Mouse (Mus musculus) kidney, postnatal 0 days (tissue): ENCODE measurements around the gene Cntnap2. TPM values are rescaled to one million over a fixed set of nuclear protein-coding genes. Genes with fewer than 3 reads are reported as not detected.

Experiments
- ATAC-seq: fragments of 200-750 bp; cut with Nextera tagmentation; replicated peaks from 2 replicates; pipeline ENCODE4 v1.8.0; 2017; ENCODE audit warnings: low read depth, moderate number of reproducible peaks, moderate TSS enrichment, moderate library complexity; ENCODE audit not compliant: low FRiP score
- DNase-seq: peaks from one replicate; pipeline ENCODE4 v3.0.0-alpha.2; 2016; ENCODE audit warnings: low spot score
- H3K27ac ChIP-seq: fragments of 300-500 bp; sonication (generic); 2 replicates; pipeline ENCODE4 v1.5.1; 2014; ENCODE audit warnings: mild to moderate bottlenecking
- H3K27me3 ChIP-seq: fragments of 300-500 bp; sonication (generic); 2 replicates; pipeline ENCODE4 v1.6.1; 2014; ENCODE audit warnings: low read length, mixed read lengths; ENCODE audit not compliant: insufficient read depth
- H3K36me3 ChIP-seq: fragments of 300-500 bp; sonication (generic); 2 replicates; pipeline ENCODE4 v1.6.1; 2014; ENCODE audit warnings: low read length, mixed read lengths; ENCODE audit not compliant: insufficient read depth
- H3K4me1 ChIP-seq: fragments of 300-500 bp; sonication (generic); replicated peaks from 2 replicates; pipeline ENCODE4 v1.6.1; 2014; ENCODE audit warnings: antibody characterized with exemption, low read length, mixed read lengths; ENCODE audit not compliant: insufficient read depth
- H3K4me2 ChIP-seq: fragments of 300-500 bp; sonication (generic); 2 replicates; pipeline ENCODE4 v1.6.1; 2014; ENCODE audit warnings: mild to moderate bottlenecking, low read length, moderate library complexity, mixed read lengths
- H3K4me3 ChIP-seq: fragments of 300-500 bp; sonication (generic); replicated peaks from 2 replicates; pipeline ENCODE4 v1.5.1; 2014; ENCODE audit warnings: low read depth, low read length
- H3K9ac ChIP-seq: fragments of 300-500 bp; sonication (generic); 2 replicates; pipeline ENCODE4 v1.6.1; 2014; ENCODE audit warnings: low read depth, low read length
- H3K9me3 ChIP-seq: fragments of 300-500 bp; sonication (generic); replicated peaks from 2 replicates; pipeline ENCODE4 v1.6.1; 2016; ENCODE audit warnings: low read length, inconsistent platforms, mixed read lengths
- CTCF ChIP-seq: IDR thresholded peaks from 2 replicates; pipeline ENCODE4 v1.5.1; 2016; ENCODE audit warnings: antibody characterized with exemption, low read depth, mild to moderate bottlenecking, moderate library complexity
- WGBS: fragments of 180-500 bp; shearing (Covaris S2); extraction: QIAGEN DNeasy Blood & Tissue Kit; methylation state at CpG from one replicate; pipeline ENCODE4 v1.1.7; 2014; 5-methylcytosine and 5-hydroxymethylcytosine counted together
- polyA plus RNA-seq: library from polyadenylated mRNA; unstranded; fragments of >200 nt; fragmentation: Nextera tagmentation; extraction: Ambion mirVana; gene quantifications from 2 replicates; pipeline ENCODE4 v1.2.1, GENCODE M21; 2015

The Cntnap2 gene
- polyA plus RNA-seq, 1 experiment from 2014 or later, result 2.8 TPM

DNA sequence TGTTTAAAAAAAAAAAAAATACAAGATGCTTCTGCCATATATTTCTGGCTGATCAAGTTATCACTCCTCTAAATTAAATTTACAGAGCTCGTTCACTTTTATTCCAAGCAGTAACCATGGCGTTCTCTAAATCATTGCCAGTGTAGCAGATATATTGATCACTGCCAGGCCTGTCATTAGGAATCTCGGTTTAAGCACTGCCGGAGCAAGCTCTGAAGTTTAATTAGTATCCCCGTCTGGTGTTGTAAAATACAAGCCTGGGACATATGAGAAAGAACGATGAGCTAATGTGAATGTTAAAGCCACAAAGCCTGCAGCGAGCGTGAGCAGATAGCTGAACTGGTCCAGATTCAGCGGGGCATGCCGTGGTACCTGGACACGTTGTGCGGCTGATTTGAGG is 2247.8 kb downstream of the Cntnap2 start:
- 59% methylated on average over 12 of the region's 12 CpGs for WGBS
- no peak for DNase-seq

GRCm38 (mm10) chr6:47314507-47315334 is 2255.6 kb downstream of the Cntnap2 start:
- 46% methylated on average over 15 of the region's 15 CpGs for WGBS
- Histone ChIP-seq H3K27me3 (no peaks in the 10 kb centered on the region), H3K4me1 (peaks cover 5% of the 10 kb centered on the region), H3K27ac (no peak overlapping the region), H3K9ac (no peak overlapping the region), H3K9me3 (no peaks in the 10 kb centered on the region), H3K4me2 (peak overlapping the region; percentile 49), H3K36me3 (no peaks in the 10 kb centered on the region), H3K4me3 (peak overlapping the region; percentile 16; the same call in 1 of the 2 replicates)
- peak; percentile 85 for TF ChIP-seq CTCF
- ATAC-seq (no peak), DNase-seq (peak; percentile 90)

More for the DNA sequence above, 2247.8 kb downstream of the Cntnap2 start:
- no peak for TF ChIP-seq CTCF
- H3K9ac ChIP-seq, result no peak overlapping the region
- H3K4me2 ChIP-seq, result no peak overlapping the region
- H3K9me3 ChIP-seq, result no peaks in the 10 kb centered on the region
- no peak overlapping the region for H3K27ac ChIP-seq
- H3K4me1 ChIP-seq, result no peaks in the 10 kb centered on the region
- no peaks in the 10 kb centered on the region for H3K27me3 ChIP-seq
- H3K36me3 ChIP-seq, result no peaks in the 10 kb centered on the region
- H3K4me3 ChIP-seq, result no peak overlapping the region
- ATAC-seq, result no peak

DNA sequence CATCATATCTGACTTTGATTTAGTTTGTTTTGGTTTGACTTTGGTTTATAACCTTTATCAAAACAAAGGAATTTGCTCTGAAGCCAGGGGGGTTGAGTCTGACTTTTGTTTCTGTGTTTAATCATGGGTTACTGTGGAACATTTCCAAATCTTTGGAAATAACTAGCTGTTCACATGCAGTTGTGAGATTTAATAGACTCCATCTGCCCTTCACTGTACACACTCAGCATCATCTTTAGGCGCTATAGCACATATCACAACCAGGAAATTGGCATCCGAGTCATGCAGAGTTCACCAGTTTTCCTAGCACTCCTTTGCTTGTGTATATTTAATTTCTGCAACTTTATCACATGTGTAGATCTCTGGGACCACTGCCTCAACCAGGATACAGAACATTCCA is 2256.3 kb downstream of the Cntnap2 start:
- no peaks in the 10 kb centered on the region for H3K9me3 ChIP-seq
- no peak overlapping the region for H3K9ac ChIP-seq
- H3K4me3 ChIP-seq, result no peak overlapping the region
- H3K4me1 ChIP-seq, result peaks cover 5% of the 10 kb centered on the region
- no peaks in the 10 kb centered on the region for H3K27me3 ChIP-seq
- H3K4me2 ChIP-seq, result no peak overlapping the region
- no peak overlapping the region for H3K27ac ChIP-seq
- DNase-seq (no peak), ATAC-seq (no peak)
- TF ChIP-seq CTCF, result no peak
- H3K36me3 ChIP-seq, result no peaks in the 10 kb centered on the region
- 73% methylated on average over 2 of the region's 2 CpGs for WGBS

- ATAC-seq, result no peak
- no peak for DNase-seq
Measured at GRCm38 (mm10) chr6:47317253-47317652, 2258.1 kb downstream of the Cntnap2 start.

GRCm38 (mm10) chr6:47318705-47319104 is 2259.5 kb downstream of the Cntnap2 start:
- Histone ChIP-seq H3K36me3 (no peaks in the 10 kb centered on the region), H3K27me3 (no peaks in the 10 kb centered on the region), H3K27ac (0 out of 2 replicates have a peak overlapping the region, but pooled peaks have one; percentile 0), H3K4me1 (peaks cover 5% of the 10 kb centered on the region), H3K9me3 (no peaks in the 10 kb centered on the region), H3K9ac (no peak overlapping the region), H3K4me2 (peak overlapping the region; percentile 4; the same call in 1 of the 2 replicates), H3K4me3 (no peak overlapping the region)
- 12% methylated on average over 6 of the region's 6 CpGs for WGBS
- DNase-seq (peak; percentile 45), ATAC-seq (no peak)
- no peak for TF ChIP-seq CTCF

More at GRCm38 (mm10) chr6:47317253-47317652, 2258.1 kb downstream of the Cntnap2 start:
- no peak for TF ChIP-seq CTCF
- Histone ChIP-seq H3K27me3 (no peaks in the 10 kb centered on the region), H3K4me2 (no peak overlapping the region), H3K4me3 (no peak overlapping the region), H3K9me3 (no peaks in the 10 kb centered on the region), H3K9ac (no peak overlapping the region), H3K4me1 (peaks cover 5% of the 10 kb centered on the region), H3K36me3 (no peaks in the 10 kb centered on the region), H3K27ac (no peak overlapping the region)

- DNase-seq, result no peak
- no peak for TF ChIP-seq CTCF
- Histone ChIP-seq H3K36me3 (no peaks in the 10 kb centered on the region), H3K9me3 (no peaks in the 10 kb centered on the region), H3K9ac (no peak overlapping the region), H3K27me3 (no peaks in the 10 kb centered on the region), H3K4me2 (no peak overlapping the region), H3K4me1 (peaks cover 5% of the 10 kb centered on the region), H3K27ac (no peak overlapping the region), H3K4me3 (no peak overlapping the region)
- no peak for ATAC-seq
- WGBS, result 30% methylated on average over 5 of the region's 5 CpGs
Measured at GRCm38 (mm10) chr6:47319309-47319983, 2260.3 kb downstream of the Cntnap2 start.
